Mouse (Mus musculus): Measurements from ENCODE around the gene Myo5c. TPM values are rescaled to one million over a fixed set of nuclear protein-coding genes. Genes with fewer than 3 reads are reported as not detected.

Myo5c gene
- polyA plus RNA-seq (2015; fragmentation: Nextera tagmentation; extraction: Ambion mirVana) = 0.28 and 0.54 TPM in 2 replicates

DNA sequence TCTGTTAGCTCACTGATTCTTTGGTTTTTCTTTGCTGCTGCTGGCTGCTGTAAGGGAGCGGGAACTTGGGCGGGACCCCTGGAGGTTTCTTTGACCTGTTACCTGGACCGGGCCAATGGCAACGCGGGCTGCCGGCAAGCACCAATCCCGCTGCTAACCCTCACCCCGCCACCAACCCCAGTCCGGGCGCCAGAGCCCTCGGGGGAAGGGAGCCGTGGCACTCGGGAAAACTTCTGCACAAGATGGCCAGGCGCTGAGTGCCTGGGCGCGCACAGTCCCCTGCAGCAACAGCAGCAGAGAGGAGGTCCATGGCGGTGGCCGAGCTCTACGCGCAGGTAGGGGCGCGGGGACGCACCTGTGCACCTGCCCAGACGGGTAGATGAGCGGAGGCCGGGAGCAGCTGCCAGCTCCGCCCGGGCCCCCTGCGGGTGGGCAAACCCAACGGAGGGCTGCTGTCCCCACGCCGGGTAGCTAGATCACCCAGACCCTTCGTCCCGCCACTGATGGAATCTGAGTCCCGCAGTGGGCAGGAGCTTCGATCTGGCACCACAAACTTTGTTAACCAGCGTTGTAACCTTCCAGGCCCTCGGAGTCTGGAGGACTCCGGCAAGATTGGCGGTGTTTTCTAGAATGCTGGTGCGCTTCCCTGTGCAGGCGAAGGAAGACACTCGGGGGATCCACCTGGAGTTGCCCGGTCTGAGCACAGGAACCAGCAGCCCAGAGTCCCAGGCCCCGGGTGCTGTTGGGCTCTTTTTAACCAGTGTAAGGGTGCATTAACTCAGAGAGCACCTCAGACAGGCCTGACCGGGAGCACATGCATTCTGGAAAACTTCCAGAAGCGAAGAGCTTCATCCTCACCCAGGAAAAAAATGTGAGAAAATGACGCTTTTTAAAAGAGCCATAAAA, at the start of gene Myo5c:
Myo5c (plus strand) TSS at position 180 of the 906 bp plus-strand sequence.
- H3K27me3 ChIP-seq = peaks cover 20% of the 10 kb centered on the region
- WGBS = 4% methylated on average over 47 of the region's 48 CpGs
- H3K4me3 ChIP-seq = peak within 1 kb of the TSS; percentile 33
- H3K4me2 ChIP-seq = peak within 1 kb of the TSS; percentile 60
- no peaks in the 10 kb centered on the region for H3K9me3 ChIP-seq
- no peak within 1 kb of the TSS for H3K27ac ChIP-seq (replicated peaks)
- no peak within 1 kb of the TSS for H3K9ac ChIP-seq
- H3K36me3 ChIP-seq = no peaks in the 10 kb centered on the region
- peaks cover 9% of the 10 kb centered on the region for H3K4me1 ChIP-seq (replicated peaks)
- 0 out of 2 replicates have a peak, but pooled peaks have one; percentile 28 for ATAC-seq (ENCODE audit: low FRiP score, low read depth)

DNA sequence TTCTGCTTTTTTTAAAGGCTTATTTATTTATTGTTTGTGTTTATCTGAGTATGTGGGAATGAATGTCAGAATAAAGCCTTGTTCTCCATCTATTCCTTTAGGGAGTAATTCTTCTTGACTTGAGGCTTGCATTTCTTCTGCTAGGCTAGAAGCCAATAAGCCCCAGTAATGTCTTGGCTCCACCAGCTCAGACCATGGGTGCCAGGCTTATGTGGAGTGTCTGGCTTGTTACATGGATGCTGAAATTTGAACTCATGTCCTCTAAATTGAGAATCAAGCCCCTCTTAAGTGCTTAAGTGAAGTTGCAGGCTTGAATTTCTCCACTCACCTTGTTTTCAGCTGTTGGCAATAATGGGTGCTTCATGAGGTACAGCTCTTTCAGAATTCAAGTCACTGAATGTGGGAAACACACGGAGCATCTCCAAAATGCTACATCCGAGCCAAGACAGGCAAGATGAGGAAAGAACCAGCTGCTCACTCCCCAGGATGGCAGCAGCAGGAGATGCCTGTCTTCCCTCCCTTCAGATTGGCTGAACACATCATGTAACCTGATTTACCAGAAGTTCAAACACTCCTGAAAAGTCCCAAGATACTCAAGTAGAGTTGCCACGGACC, 44.1 kb upstream of the Myo5c start:
- Histone ChIP-seq H3K4me1 (replicated peaks) (no peaks in the 10 kb centered on the region), H3K36me3 (peaks cover 62% of the 10 kb centered on the region)
- 83% methylated on average over 3 of the region's 3 CpGs for WGBS

DNA sequence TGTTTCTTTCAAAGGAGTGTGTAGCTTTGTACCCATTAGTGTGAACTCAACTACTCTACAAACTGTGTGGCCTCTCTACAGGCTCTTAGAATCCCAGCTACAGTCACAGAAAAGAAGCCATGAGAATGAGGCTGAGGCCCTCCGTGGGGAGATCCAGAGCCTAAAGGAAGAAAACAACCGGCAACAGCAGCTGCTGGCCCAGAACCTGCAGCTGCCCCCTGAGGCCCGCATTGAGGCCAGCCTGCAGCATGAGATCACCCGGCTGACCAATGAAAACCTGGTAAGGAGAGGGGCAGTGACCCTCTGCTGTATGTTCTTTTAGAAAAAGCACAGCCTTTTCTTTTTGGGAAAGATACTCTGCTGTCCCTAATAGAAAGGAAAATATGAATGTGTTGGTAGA, 38.0 kb upstream of the Myo5c start:
- Histone ChIP-seq H3K36me3 (peaks cover 42% of the 10 kb centered on the region), H3K27ac (replicated peaks) (no peak overlapping the region), H3K4me1 (replicated peaks) (no peaks in the 10 kb centered on the region), H3K4me3 (no peak overlapping the region), H3K4me2 (no peak overlapping the region), H3K9me3 (no peaks in the 10 kb centered on the region), H3K27me3 (no peaks in the 10 kb centered on the region), H3K9ac (no peak overlapping the region)
- ATAC-seq (ENCODE audit: low FRiP score, low read depth) = no peak
- 33% methylated on average over 4 of the region's 4 CpGs for WGBS

More for the DNA sequence above, 44.1 kb upstream of the Myo5c start:
- no peak for ATAC-seq (ENCODE audit: low FRiP score, low read depth)
- no peak overlapping the region for H3K27ac ChIP-seq (replicated peaks)
- H3K9ac ChIP-seq = no peak overlapping the region
- no peaks in the 10 kb centered on the region for H3K9me3 ChIP-seq
- no peaks in the 10 kb centered on the region for H3K27me3 ChIP-seq
- no peak overlapping the region for H3K4me2 ChIP-seq
- H3K4me3 ChIP-seq = no peak overlapping the region

DNA sequence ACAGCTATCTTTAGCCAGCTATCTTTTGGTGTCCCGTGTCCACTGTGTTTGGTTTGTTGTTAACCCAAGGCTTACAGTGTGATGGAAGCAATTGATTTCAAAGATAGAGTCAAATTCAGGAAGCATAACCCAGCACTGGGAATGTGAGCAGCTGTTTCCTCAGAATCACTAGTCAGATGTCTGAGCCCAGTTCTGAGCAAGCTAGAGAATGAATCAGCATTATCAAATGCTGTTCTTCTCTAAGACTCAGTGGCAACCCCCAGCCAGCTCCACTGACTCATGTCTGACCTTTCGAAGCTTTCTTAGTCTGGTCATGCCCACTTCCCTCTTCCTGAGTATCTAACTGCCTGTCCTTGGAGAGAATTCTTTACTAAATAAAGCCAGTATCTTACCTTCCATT, 35.5 kb upstream of the Myo5c start:
- no peak overlapping the region for H3K4me3 ChIP-seq
- H3K27me3 ChIP-seq = no peaks in the 10 kb centered on the region
- no peaks in the 10 kb centered on the region for H3K4me1 ChIP-seq (replicated peaks)
- H3K4me2 ChIP-seq = no peak overlapping the region
- WGBS = 67% methylated on average over 2 of the region's 2 CpGs
- H3K9ac ChIP-seq = no peak overlapping the region
- ATAC-seq (ENCODE audit: low FRiP score, low read depth) = no peak
- no peaks in the 10 kb centered on the region for H3K9me3 ChIP-seq
- H3K27ac ChIP-seq (replicated peaks) = no peak overlapping the region
- peaks cover 38% of the 10 kb centered on the region for H3K36me3 ChIP-seq

DNA sequence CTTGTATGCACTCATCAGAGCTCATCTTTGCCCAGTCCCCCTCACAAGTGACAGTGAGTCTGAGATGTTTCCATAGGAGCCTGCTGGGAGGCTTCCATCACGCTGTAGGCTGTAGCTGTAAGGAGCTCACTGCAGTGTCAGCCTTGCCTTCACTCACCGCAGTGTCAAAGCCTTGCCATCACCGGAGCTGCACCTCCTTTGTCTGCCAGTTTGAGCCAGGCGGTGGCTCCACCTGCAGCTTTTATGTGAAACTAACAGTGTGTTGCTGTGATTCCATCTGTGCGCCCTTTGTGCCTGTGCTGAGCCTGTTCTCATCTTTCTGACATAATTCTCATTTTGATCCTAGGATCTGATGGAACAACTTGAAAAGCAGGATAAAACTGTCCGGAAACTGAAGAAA, 34.5 kb upstream of the Myo5c start:
- Histone ChIP-seq H3K9ac (no peak overlapping the region), H3K9me3 (no peaks in the 10 kb centered on the region), H3K4me2 (no peak overlapping the region), H3K36me3 (peaks cover 48% of the 10 kb centered on the region), H3K4me3 (no peak overlapping the region), H3K4me1 (replicated peaks) (no peaks in the 10 kb centered on the region), H3K27me3 (no peaks in the 10 kb centered on the region), H3K27ac (replicated peaks) (0 out of 2 replicates have a peak overlapping the region, but pooled peaks have one; percentile 44)
- ATAC-seq (ENCODE audit: low FRiP score, low read depth) = 0 out of 2 replicates have a peak, but pooled peaks have one; percentile 19
- 44% methylated on average over 6 of the region's 6 CpGs for WGBS

DNA sequence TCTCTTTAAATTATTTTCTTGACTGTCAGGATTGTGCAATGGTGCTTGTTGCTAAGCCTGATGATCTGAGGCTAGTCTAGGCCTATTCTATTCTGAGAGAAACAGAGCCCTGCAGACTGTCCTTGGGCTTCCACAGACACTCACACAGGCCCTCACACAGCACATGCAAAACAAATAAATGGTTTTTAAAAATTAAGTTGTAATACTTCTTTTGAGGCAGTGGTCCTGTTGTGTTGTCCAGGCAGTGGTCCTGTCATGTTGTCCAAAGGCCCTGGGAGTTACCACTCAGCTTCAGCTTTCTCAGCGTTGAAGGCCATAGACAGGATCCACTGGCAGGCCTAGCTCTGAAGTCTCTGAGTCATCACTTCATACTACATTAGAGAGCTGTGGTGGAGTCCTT, 30.3 kb upstream of the Myo5c start:
- Histone ChIP-seq H3K9ac (no peak overlapping the region), H3K4me2 (no peak overlapping the region), H3K4me3 (no peak overlapping the region), H3K4me1 (replicated peaks) (no peaks in the 10 kb centered on the region), H3K27ac (replicated peaks) (no peak overlapping the region), H3K27me3 (no peaks in the 10 kb centered on the region), H3K9me3 (no peaks in the 10 kb centered on the region), H3K36me3 (peaks cover 61% of the 10 kb centered on the region)
- ATAC-seq (ENCODE audit: low FRiP score, low read depth) = no peak
- WGBS = 100% methylated on average over 1 of the region's 1 CpGs

DNA sequence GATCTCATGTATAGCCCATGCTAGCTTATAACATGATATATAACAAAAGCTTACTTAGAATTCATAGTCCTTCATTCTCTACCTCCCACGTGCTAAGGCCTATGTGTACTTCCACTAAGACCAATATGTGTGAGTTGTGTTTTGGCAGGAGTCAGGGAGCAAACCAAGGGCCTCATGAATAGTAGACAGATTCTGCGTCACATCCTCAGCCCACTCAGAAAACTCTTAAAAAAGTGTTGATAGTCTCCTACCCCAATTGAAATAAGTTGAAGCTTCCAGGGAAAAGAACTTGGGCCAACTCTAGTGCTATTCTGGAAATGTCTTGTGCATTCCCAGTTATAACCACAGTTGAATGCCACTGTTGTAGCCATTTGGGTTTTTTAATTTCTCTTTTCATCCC, 29.8 kb upstream of the Myo5c start:
- ATAC-seq (ENCODE audit: low FRiP score, low read depth) = no peak
- no peaks in the 10 kb centered on the region for H3K4me1 ChIP-seq (replicated peaks)
- H3K36me3 ChIP-seq = peaks cover 63% of the 10 kb centered on the region
- no peak overlapping the region for H3K27ac ChIP-seq (replicated peaks)
- no peak overlapping the region for H3K9ac ChIP-seq
- H3K4me2 ChIP-seq = no peak overlapping the region
- H3K9me3 ChIP-seq = no peaks in the 10 kb centered on the region
- 93% methylated on average over 2 of the region's 2 CpGs for WGBS
- H3K27me3 ChIP-seq = no peaks in the 10 kb centered on the region
- no peak overlapping the region for H3K4me3 ChIP-seq

DNA sequence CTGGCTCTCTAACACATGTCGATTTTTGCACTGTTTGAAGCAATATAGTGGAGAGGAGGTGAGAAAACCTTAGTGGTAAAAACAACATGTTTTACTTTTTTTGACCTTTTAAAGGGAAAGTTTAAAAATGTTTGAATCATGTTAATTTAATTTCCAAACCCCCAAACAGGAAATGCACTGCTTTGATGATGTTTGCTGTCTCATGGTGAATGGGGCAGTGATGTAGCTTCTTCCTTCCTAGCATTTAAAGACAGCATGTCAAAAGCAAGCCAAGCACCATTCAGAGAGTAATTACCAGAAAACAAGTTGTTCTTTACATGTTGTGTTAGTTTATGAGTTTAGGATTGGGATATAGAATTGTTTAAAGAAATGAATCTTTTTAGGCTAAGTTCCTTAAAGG, 22.6 kb upstream of the Myo5c start:
- Histone ChIP-seq H3K27ac (replicated peaks) (no peak overlapping the region), H3K27me3 (no peaks in the 10 kb centered on the region), H3K4me1 (replicated peaks) (no peaks in the 10 kb centered on the region), H3K4me2 (no peak overlapping the region), H3K4me3 (no peak overlapping the region), H3K9ac (no peak overlapping the region), H3K36me3 (peaks cover 48% of the 10 kb centered on the region), H3K9me3 (no peaks in the 10 kb centered on the region)
- no peak for ATAC-seq (ENCODE audit: low FRiP score, low read depth)
- WGBS = 93% methylated on average over 1 of the region's 1 CpGs

DNA sequence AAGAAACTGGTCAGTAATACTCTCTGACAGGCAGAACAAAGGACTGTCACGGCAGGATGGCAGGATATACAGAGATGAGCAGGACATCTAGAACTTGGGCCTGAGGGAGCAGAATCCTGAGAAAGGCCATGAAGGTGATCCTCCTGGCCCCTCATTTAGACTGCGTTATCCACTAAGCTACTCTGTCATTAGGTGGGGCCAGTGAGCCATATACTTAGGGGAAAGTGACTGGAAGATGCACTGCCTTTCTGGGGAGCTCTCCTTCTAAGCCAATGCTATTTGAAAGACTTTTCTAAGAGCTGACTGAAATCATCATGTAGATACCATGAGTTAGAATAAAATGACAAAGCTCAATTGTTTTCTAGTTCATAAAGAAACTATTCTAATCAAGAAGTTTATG, 21.6 kb upstream of the Myo5c start:
- ATAC-seq (ENCODE audit: low FRiP score, low read depth) = no peak
- H3K36me3 ChIP-seq = peaks cover 48% of the 10 kb centered on the region

DNA sequence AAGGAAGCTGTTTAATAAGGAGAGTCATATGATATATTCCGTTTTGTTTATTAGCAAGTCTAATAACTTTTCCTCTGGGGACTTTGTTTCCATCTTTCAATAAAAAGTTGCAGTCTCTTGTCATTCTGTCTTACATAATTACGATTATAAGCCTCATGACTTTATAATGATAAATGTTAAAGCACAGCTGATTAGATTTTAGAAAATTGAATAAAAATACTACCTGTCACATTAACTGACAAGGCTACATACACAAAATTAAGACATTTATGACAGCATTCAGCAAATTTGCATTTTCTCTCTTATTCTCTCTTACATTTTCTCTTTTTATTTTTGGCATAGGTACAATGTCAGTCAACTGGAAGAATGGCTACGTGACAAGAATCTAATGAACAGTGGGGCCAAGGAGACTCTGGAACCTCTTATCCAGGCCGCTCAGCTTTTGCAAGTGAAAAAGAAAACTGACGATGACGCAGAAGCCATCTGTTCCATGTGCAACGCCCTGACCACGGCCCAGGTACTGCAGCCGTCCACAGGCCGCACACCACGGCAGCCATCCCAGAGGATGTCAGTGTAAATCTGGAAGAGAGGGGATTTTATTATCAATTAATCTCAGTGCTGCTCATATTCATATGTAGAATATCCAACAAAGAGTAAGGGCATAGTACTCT, 16.9 kb upstream of the Myo5c start:
- peaks cover 57% of the 10 kb centered on the region for H3K36me3 ChIP-seq
- 81% methylated on average over 11 of the region's 11 CpGs for WGBS

More for the DNA sequence above, 21.6 kb upstream of the Myo5c start:
- 64% methylated on average over 2 of the region's 2 CpGs for WGBS
- no peak overlapping the region for H3K9ac ChIP-seq
- H3K4me2 ChIP-seq = no peak overlapping the region
- no peak overlapping the region for H3K4me3 ChIP-seq
- H3K9me3 ChIP-seq = no peaks in the 10 kb centered on the region
- H3K4me1 ChIP-seq (replicated peaks) = no peaks in the 10 kb centered on the region
- no peak overlapping the region for H3K27ac ChIP-seq (replicated peaks)
- no peaks in the 10 kb centered on the region for H3K27me3 ChIP-seq

DNA sequence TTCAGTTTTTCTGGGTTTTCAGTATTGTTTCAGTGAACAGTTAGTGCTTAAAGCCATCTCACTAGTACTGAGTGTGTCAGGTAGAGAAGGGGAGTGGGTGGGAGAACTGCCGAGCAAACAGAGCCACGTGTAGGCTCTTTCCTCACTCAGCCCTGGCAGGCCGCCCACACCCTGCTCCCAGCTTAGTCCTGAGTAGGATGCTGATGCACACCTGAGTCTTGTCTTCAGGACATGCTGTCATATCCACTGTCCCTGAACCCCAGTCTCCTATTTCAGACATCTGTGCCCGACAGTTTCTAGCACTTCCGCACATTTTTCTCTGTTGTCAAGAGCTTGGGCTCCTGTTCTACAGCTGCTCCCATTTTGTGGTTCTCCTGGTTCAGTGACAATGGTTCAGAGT, 11.9 kb upstream of the Myo5c start:
- no peaks in the 10 kb centered on the region for H3K9me3 ChIP-seq
- H3K36me3 ChIP-seq = peaks cover 36% of the 10 kb centered on the region

More for the DNA sequence above, 16.9 kb upstream of the Myo5c start:
- no peak for ATAC-seq (ENCODE audit: low FRiP score, low read depth)
- Histone ChIP-seq H3K9ac (no peak overlapping the region), H3K4me3 (no peak overlapping the region), H3K27me3 (no peaks in the 10 kb centered on the region), H3K4me2 (no peak overlapping the region), H3K9me3 (no peaks in the 10 kb centered on the region), H3K27ac (replicated peaks) (no peak overlapping the region), H3K4me1 (replicated peaks) (no peaks in the 10 kb centered on the region)

More for the DNA sequence above, 11.9 kb upstream of the Myo5c start:
- WGBS = 79% methylated on average over 5 of the region's 5 CpGs
- no peak overlapping the region for H3K27ac ChIP-seq (replicated peaks)
- H3K27me3 ChIP-seq = no peaks in the 10 kb centered on the region
- no peak overlapping the region for H3K4me3 ChIP-seq
- no peaks in the 10 kb centered on the region for H3K4me1 ChIP-seq (replicated peaks)
- no peak for ATAC-seq (ENCODE audit: low FRiP score, low read depth)
- no peak overlapping the region for H3K4me2 ChIP-seq
- H3K9ac ChIP-seq = no peak overlapping the region

Measured in hindbrain, embryonic 15.5 days (tissue).